Mouse (Mus musculus) brain, embryonic 14.5 days (tissue): ENCODE measurements around the gene Hsbp1.
A peak's percentile ranks its signal among the peaks of the same experiment; 100 is the strongest.

Experiments
- CTCF ChIP-seq: fragments of 200-500 bp; IDR thresholded peaks from 2 replicates; pipeline ENCODE4 v1.5.1; 2012; ENCODE audit warnings: inconsistent platforms, mild to moderate bottlenecking, moderate library complexity, borderline replicate concordance; ENCODE audit not compliant: insufficient read depth, insufficient read length; ENCODE audit errors: extremely low read depth
- POLR2A ChIP-seq: fragments of 200-500 bp; IDR thresholded peaks from 2 replicates; pipeline ENCODE4 v1.6.1; 2012; ENCODE audit warnings: mild to moderate bottlenecking, inconsistent platforms, borderline replicate concordance; ENCODE audit not compliant: poor library complexity, insufficient read depth, insufficient read length, severe bottlenecking; ENCODE audit errors: extremely low read depth

DNA sequence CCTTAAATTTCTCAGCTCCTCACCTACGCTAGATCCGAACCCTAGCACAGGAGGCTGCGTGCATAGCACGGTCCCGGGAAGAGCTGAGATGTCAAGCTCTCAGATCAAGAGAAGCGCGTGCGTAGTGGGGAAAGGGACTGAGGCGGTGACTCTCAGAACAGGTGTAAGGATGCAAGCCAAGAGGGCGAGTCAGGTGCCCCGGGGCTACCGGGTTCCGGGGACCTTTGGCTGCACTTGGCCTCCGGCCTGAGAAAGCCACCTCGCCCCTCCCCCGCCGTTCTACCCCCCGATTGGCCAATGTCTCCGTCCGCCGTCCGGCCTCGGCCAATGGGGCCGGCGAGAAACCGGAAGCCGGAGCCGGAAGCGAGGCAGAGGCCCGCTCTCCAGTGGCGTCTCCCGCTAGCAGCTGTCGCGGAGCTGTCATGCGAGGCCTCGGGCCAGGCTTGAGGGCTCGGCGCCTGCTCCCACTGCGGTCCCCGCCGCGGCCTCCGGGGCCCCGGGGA lies 50.3 kb downstream of the Hsbp1 start, which contains the start of gene Mlycd:
- TF ChIP-seq POLR2A (peak; percentile 82; the same call in 1 of the 2 replicates), CTCF (no peak)
